Mouse (Mus musculus): Measurements from ENCODE around the gene Asgr1. TPM values are rescaled to one million over a fixed set of nuclear protein-coding genes. Genes with fewer than 3 reads are reported as not detected.
A peak's percentile ranks its signal among the peaks of the same experiment; 100 is the strongest.
"Not testable (repeated sequence)": the region's sequence is repeated elsewhere in the genome, so short reads cannot be mapped to it uniquely, and the experiment has no call there.

The Asgr1 gene
- polyA plus RNA-seq, 1 experiment = 3.5 TPM

GRCm38 (mm10) chr11:70053156-70053555, 729 bp upstream of the Asgr1 start:
- Histone ChIP-seq H3K27ac (ENCODE audit: insufficient read depth, low read length) (no peak overlapping the region), H3K4me3 (ENCODE audit: insufficient read depth, low read length) (no peak overlapping the region), H3K4me1 (ENCODE audit: control insufficient read depth, insufficient read depth, low read length) (no peaks in the 10 kb centered on the region)
- no peak for TF ChIP-seq CTCF (IDR thresholded peaks at IDR 0.05; ENCODE audit: extremely low read depth, insufficient read depth, low read length)
- no peak for TF ChIP-seq POLR2A (IDR thresholded peaks at IDR 0.05; ENCODE audit: extremely low read depth, insufficient read depth, low read length)

- Histone ChIP-seq H3K4me3 (ENCODE audit: insufficient read depth, low read length) (no peak overlapping the region), H3K4me1 (ENCODE audit: control insufficient read depth, insufficient read depth, low read length) (no peaks in the 10 kb centered on the region), H3K27ac (ENCODE audit: insufficient read depth, low read length) (no peak overlapping the region)
- TF ChIP-seq CTCF (IDR thresholded peaks at IDR 0.05; ENCODE audit: extremely low read depth, insufficient read depth, low read length) (peak; percentile 92), POLR2A (IDR thresholded peaks at IDR 0.05; ENCODE audit: extremely low read depth, insufficient read depth, low read length) (no peak)
Observed at GRCm38 (mm10) chr11:70055618-70056214, 1.8 kb downstream of the Asgr1 start.

GRCm38 (mm10) chr11:70057805-70058204, 3.9 kb downstream of the Asgr1 start:
- Histone ChIP-seq H3K4me3 (ENCODE audit: insufficient read depth, low read length) (no peak overlapping the region), H3K4me1 (ENCODE audit: control insufficient read depth, insufficient read depth, low read length) (no peaks in the 10 kb centered on the region), H3K27ac (ENCODE audit: insufficient read depth, low read length) (no peak overlapping the region)
- no peak for TF ChIP-seq POLR2A (IDR thresholded peaks at IDR 0.05; ENCODE audit: extremely low read depth, insufficient read depth, low read length)
- no peak for TF ChIP-seq CTCF (IDR thresholded peaks at IDR 0.05; ENCODE audit: extremely low read depth, insufficient read depth, low read length)

DNA sequence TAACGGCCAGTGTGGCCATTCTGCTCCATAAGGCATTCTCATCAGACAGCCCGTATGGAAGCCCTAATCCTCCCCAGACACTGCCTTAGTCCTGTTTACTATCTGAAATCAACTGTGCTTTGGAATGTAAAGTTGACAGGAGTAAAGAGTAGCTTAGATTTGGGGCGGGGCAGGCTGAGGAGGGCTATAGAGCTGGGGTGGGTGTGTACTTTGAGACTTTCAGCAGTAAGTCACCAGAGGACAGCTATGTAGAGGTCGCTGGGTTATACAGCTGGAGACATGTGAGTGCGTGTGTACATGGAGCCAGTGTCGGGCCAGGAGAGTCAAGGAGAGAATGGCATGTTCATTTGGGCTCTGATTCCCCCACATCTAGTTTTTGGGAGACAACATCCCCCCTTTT, 6.0 kb downstream of the Asgr1 start:
- H3K4me3 ChIP-seq (ENCODE audit: insufficient read depth, low read length) = no peak overlapping the region
- H3K4me1 ChIP-seq (ENCODE audit: control insufficient read depth, insufficient read depth, low read length) = no peaks in the 10 kb centered on the region
- TF ChIP-seq CTCF (IDR thresholded peaks at IDR 0.05; ENCODE audit: extremely low read depth, insufficient read depth, low read length) (no peak), POLR2A (IDR thresholded peaks at IDR 0.05; ENCODE audit: extremely low read depth, insufficient read depth, low read length) (no peak)
- H3K27ac ChIP-seq (ENCODE audit: insufficient read depth, low read length) = no peak overlapping the region

DNA sequence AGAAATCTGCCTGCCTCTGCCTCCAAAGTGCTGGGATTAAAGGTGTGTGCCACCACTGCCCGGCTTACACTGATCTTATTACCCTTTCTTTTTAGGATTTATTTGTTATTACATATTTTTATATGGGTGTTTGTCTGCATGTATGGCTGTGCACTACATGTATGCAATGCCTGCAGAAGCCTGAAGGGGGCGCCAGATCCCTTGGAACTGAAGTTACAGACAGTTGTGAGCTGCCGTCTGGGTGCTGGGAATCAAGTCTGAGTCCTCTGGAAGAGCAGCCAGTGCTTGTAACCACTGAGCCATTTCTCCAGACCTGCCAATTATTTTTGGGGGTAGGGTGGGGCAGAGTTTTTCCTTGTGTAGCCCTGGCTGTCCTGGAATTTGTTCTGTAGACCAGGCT, 9.2 kb downstream of the Asgr1 start:
- Histone ChIP-seq H3K4me3 (ENCODE audit: insufficient read depth, low read length) (no peak overlapping the region), H3K4me1 (ENCODE audit: control insufficient read depth, insufficient read depth, low read length) (no peaks in the 10 kb centered on the region), H3K27ac (ENCODE audit: insufficient read depth, low read length) (no peak overlapping the region)
- no peak for TF ChIP-seq CTCF (IDR thresholded peaks at IDR 0.05; ENCODE audit: extremely low read depth, insufficient read depth, low read length)
- no peak for TF ChIP-seq POLR2A (IDR thresholded peaks at IDR 0.05; ENCODE audit: extremely low read depth, insufficient read depth, low read length)

DNA sequence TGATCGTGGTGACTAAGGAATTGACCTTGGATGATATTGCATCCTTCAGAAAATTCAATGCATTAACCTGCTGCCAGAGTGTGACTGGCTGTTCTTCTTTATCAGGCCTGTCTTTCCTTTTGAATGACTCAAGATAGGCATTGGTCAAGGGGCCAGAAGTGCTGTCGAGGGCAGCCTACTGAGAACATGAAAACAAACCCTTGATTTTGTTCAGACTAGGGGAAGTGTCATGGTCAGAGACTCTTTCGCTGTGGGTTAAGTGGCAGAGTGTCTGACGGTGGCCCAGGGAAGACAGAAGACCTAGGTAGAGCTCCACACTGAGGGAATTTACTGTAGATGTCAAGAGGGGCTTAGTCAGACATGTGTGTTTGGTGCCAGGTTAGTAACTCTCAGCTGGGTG, 12.8 kb downstream of the Asgr1 start:
- TF ChIP-seq POLR2A (IDR thresholded peaks at IDR 0.05; ENCODE audit: extremely low read depth, insufficient read depth, low read length) = no peak
- no peak for TF ChIP-seq CTCF (IDR thresholded peaks at IDR 0.05; ENCODE audit: extremely low read depth, insufficient read depth, low read length)
- no peak overlapping the region for H3K4me3 ChIP-seq (ENCODE audit: insufficient read depth, low read length)
- H3K4me1 ChIP-seq (ENCODE audit: control insufficient read depth, insufficient read depth, low read length) = no peaks in the 10 kb centered on the region
- 0 out of 2 replicates have a peak overlapping the region, but pooled peaks have one; percentile 21 for H3K27ac ChIP-seq (ENCODE audit: insufficient read depth, low read length)

DNA sequence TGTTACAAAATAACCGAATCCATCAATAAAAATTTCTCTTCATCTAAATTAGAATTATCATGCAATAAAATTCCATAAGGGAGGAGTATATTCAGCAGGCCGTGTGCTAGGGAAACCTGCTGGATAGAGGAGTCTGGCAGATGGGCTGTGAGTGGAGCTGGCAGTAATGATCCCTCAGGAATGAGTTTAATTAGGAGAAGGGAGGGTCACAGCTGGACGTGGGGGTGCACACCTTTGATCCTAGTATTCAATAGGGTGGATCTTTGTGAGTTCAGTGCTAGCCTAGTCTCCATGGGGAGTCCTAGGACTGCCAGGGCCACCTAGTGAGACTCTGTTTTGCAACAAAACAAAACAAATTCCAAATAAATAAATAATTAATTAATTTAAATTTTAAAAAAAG, 14.4 kb downstream of the Asgr1 start:
- no peak for TF ChIP-seq CTCF (IDR thresholded peaks at IDR 0.05; ENCODE audit: extremely low read depth, insufficient read depth, low read length)
- no peak for TF ChIP-seq POLR2A (IDR thresholded peaks at IDR 0.05; ENCODE audit: extremely low read depth, insufficient read depth, low read length)
- Histone ChIP-seq H3K4me1 (ENCODE audit: control insufficient read depth, insufficient read depth, low read length) (no peaks in the 10 kb centered on the region), H3K4me3 (ENCODE audit: insufficient read depth, low read length) (no peak overlapping the region), H3K27ac (ENCODE audit: insufficient read depth, low read length) (no peak overlapping the region)

- no peak overlapping the region for H3K4me3 ChIP-seq (ENCODE audit: insufficient read depth, low read length)
- TF ChIP-seq POLR2A (IDR thresholded peaks at IDR 0.05; ENCODE audit: extremely low read depth, insufficient read depth, low read length) = no peak
- no peak for TF ChIP-seq CTCF (IDR thresholded peaks at IDR 0.05; ENCODE audit: extremely low read depth, insufficient read depth, low read length)
- H3K4me1 ChIP-seq (ENCODE audit: control insufficient read depth, insufficient read depth, low read length) = no peaks in the 10 kb centered on the region
- no peak overlapping the region for H3K27ac ChIP-seq (ENCODE audit: insufficient read depth, low read length)
Observed at GRCm38 (mm10) chr11:70070057-70070456, 16.2 kb downstream of the Asgr1 start.

DNA sequence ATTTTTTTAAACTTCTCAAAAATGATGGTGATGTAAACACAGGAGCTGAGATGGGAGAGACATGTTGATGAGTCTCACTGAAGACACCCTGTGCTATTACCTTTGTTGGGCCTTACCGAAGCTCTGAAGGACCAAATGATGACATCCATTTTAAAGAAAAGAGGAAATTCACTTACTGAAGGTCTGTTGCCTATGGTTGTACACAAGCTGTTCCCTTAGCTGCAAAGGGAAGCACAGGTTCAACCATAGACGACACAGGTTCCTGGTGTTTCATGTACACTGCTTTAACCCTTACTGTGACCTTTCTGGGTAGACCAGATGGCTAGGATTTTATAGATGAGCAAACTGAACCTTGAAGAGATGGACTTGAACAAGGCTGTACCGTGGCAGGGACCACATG, 16.7 kb downstream of the Asgr1 start:
- not testable (repeated sequence) for H3K4me1 ChIP-seq (ENCODE audit: control insufficient read depth, insufficient read depth, low read length); H3K27ac ChIP-seq (ENCODE audit: insufficient read depth, low read length); H3K4me3 ChIP-seq (ENCODE audit: insufficient read depth, low read length)

DNA sequence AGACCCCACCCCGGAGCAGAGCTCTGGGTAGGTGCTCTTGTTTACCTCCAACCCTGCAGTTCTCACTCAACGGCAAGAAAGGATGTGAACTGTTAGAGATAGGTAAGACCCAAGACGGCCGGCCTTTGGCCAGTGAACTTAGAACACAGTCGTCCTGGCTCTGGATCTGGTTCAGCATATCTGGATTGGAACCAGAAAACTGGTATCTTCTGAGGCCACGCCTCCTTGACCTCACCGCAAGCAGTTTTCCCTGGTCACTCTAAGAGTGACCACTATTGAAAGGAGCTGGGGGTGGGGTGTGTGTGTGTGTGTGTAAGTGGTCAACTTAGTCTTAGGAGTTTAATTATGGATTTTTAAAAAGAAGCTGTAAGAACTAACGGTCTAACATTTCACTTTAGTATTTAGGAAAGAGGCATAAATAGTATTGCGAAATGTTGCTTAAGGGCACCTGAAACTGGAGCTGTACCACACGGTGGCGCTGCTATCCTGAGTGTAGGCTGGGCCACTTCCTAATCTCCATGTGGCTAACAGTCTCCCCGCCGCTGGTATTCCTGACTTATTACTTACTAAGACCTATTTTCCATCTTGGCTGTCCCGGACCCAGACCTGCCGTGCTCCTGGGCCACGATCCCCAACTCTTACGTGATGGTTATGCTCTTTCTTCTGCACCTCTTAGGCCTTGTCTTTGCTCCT, 20.6 kb downstream of the Asgr1 start:
- TF ChIP-seq POLR2A (IDR thresholded peaks at IDR 0.05; ENCODE audit: extremely low read depth, insufficient read depth, low read length) (no peak), CTCF (IDR thresholded peaks at IDR 0.05; ENCODE audit: extremely low read depth, insufficient read depth, low read length) (peak; percentile 95)
- Histone ChIP-seq H3K4me1 (ENCODE audit: control insufficient read depth, insufficient read depth, low read length) (no peaks in the 10 kb centered on the region), H3K4me3 (ENCODE audit: insufficient read depth, low read length) (no peak overlapping the region)

More for the DNA sequence above, 20.6 kb downstream of the Asgr1 start:
- H3K27ac ChIP-seq (ENCODE audit: insufficient read depth, low read length) = no peak overlapping the region

Measured in cortical plate, adult 2 months (tissue).